Mouse (Mus musculus): ENCODE results near the gene 4933434E20Rik. TPM values are rescaled to one million over a fixed set of nuclear protein-coding genes. Genes with fewer than 3 reads are reported as not detected.

The 4933434E20Rik gene
- 235 and 237 TPM in 2 replicates for polyA plus RNA-seq (2016; fragmentation: Nextera tagmentation; extraction: Ambion mirVana)

GRCm38 (mm10) chr3:90051441-90052350 is at the start of gene 4933434E20Rik:
Gene 4933434E20Rik, plus strand, starts transcription at chr3:90051636.
- no peaks in the 10 kb centered on the region for H3K27me3 ChIP-seq (ENCODE audit: low read depth, poor library complexity, severe bottlenecking)
- H3K27ac ChIP-seq (replicated peaks), result peak within 1 kb of the TSS; percentile 96
- under 1% methylated on average over 43 of the region's 43 CpGs for WGBS
- DNase-seq (ENCODE audit: low spot score), result no peak
- peaks cover 49% of the 10 kb centered on the region for H3K36me3 ChIP-seq
- H3K9me3 ChIP-seq (replicated peaks), result no peaks in the 10 kb centered on the region
- peaks cover 30% of the 10 kb centered on the region for H3K4me1 ChIP-seq
- peak within 1 kb of the TSS; percentile 96 for H3K4me3 ChIP-seq

GRCm38 (mm10) chr3:90004091-90004796 is 47.2 kb upstream of the 4933434E20Rik start:
- peaks cover 95% of the 10 kb centered on the region for H3K36me3 ChIP-seq
- H3K4me3 ChIP-seq, result no peak overlapping the region
- 86% methylated on average over 3 of the region's 3 CpGs for WGBS
- H3K4me1 ChIP-seq, result peaks cover 4% of the 10 kb centered on the region
- H3K9me3 ChIP-seq (replicated peaks), result no peaks in the 10 kb centered on the region
- H3K27me3 ChIP-seq (ENCODE audit: low read depth, poor library complexity, severe bottlenecking), result no peaks in the 10 kb centered on the region
- no peak overlapping the region for H3K27ac ChIP-seq (replicated peaks)
- no peak for DNase-seq (ENCODE audit: low spot score)

- WGBS, result 87% methylated on average over 2 of the region's 2 CpGs
- H3K36me3 ChIP-seq, result peaks cover 100% of the 10 kb centered on the region
These were observed 41.1 kb upstream of the 4933434E20Rik start for GRCm38 (mm10) chr3:90010291-90010690.

GRCm38 (mm10) chr3:90016626-90017025 is 34.8 kb upstream of the 4933434E20Rik start:
- Histone ChIP-seq H3K36me3 (peaks cover 100% of the 10 kb centered on the region), H3K4me3 (no peak overlapping the region)
- 91% methylated on average over 4 of the region's 4 CpGs for WGBS

More at GRCm38 (mm10) chr3:90010291-90010690, 41.1 kb upstream of the 4933434E20Rik start:
- H3K4me3 ChIP-seq, result no peak overlapping the region
- no peak for DNase-seq (ENCODE audit: low spot score)
- H3K4me1 ChIP-seq, result no peaks in the 10 kb centered on the region
- no peaks in the 10 kb centered on the region for H3K9me3 ChIP-seq (replicated peaks)
- H3K27ac ChIP-seq (replicated peaks), result no peak overlapping the region
- no peaks in the 10 kb centered on the region for H3K27me3 ChIP-seq (ENCODE audit: low read depth, poor library complexity, severe bottlenecking)

GRCm38 (mm10) chr3:90034653-90035052 is 16.8 kb upstream of the 4933434E20Rik start:
- no peak overlapping the region for H3K27ac ChIP-seq (replicated peaks)
- 95% methylated on average over 2 of the region's 2 CpGs for WGBS
- H3K36me3 ChIP-seq, result peaks cover 99% of the 10 kb centered on the region
- H3K27me3 ChIP-seq (ENCODE audit: low read depth, poor library complexity, severe bottlenecking), result no peaks in the 10 kb centered on the region
- H3K4me3 ChIP-seq, result no peak overlapping the region
- DNase-seq (ENCODE audit: low spot score), result no peak
- H3K9me3 ChIP-seq (replicated peaks), result no peaks in the 10 kb centered on the region
- H3K4me1 ChIP-seq, result no peaks in the 10 kb centered on the region

More at GRCm38 (mm10) chr3:90016626-90017025, 34.8 kb upstream of the 4933434E20Rik start:
- H3K27me3 ChIP-seq (ENCODE audit: low read depth, poor library complexity, severe bottlenecking), result no peaks in the 10 kb centered on the region
- H3K4me1 ChIP-seq, result no peaks in the 10 kb centered on the region
- H3K27ac ChIP-seq (replicated peaks), result no peak overlapping the region
- H3K9me3 ChIP-seq (replicated peaks), result no peaks in the 10 kb centered on the region
- no peak for DNase-seq (ENCODE audit: low spot score)

- 98% methylated on average over 1 of the region's 1 CpGs for WGBS
- H3K27ac ChIP-seq (replicated peaks), result no peak overlapping the region
- no peaks in the 10 kb centered on the region for H3K27me3 ChIP-seq (ENCODE audit: low read depth, poor library complexity, severe bottlenecking)
- no peak for DNase-seq (ENCODE audit: low spot score)
- peaks cover 99% of the 10 kb centered on the region for H3K36me3 ChIP-seq
- no peaks in the 10 kb centered on the region for H3K4me1 ChIP-seq
- H3K4me3 ChIP-seq, result no peak overlapping the region
- H3K9me3 ChIP-seq (replicated peaks), result no peaks in the 10 kb centered on the region
These were observed 15.2 kb upstream of the 4933434E20Rik start for GRCm38 (mm10) chr3:90036263-90036662.

GRCm38 (mm10) chr3:90049691-90050090 is 1.7 kb upstream of the 4933434E20Rik start:
- H3K9me3 ChIP-seq (replicated peaks), result no peaks in the 10 kb centered on the region
- H3K4me3 ChIP-seq, result no peak overlapping the region
- no peak overlapping the region for H3K27ac ChIP-seq (replicated peaks)
- no peak for DNase-seq (ENCODE audit: low spot score)
- H3K36me3 ChIP-seq, result peaks cover 48% of the 10 kb centered on the region
- H3K27me3 ChIP-seq (ENCODE audit: low read depth, poor library complexity, severe bottlenecking), result no peaks in the 10 kb centered on the region
- WGBS, result 81% methylated on average over 3 of the region's 3 CpGs
- peaks cover 27% of the 10 kb centered on the region for H3K4me1 ChIP-seq

- no peaks in the 10 kb centered on the region for H3K9me3 ChIP-seq (replicated peaks)
- WGBS, result under 1% methylated on average over 80 of the region's 81 CpGs
- H3K36me3 ChIP-seq, result peaks cover 49% of the 10 kb centered on the region
- H3K27me3 ChIP-seq (ENCODE audit: low read depth, poor library complexity, severe bottlenecking), result no peaks in the 10 kb centered on the region
- peak within 1 kb of the TSS; percentile 96 for H3K4me3 ChIP-seq
- H3K27ac ChIP-seq (replicated peaks), result peak within 1 kb of the TSS; percentile 96
- H3K4me1 ChIP-seq, result peaks cover 30% of the 10 kb centered on the region
- DNase-seq (ENCODE audit: low spot score), result peak; percentile 99
These were observed 1.2 kb downstream of the 4933434E20Rik start, which contains the start of gene Ubap2l for GRCm38 (mm10) chr3:90052351-90053241. Gene Ubap2l, minus strand, starts transcription at chr3:90052628.

GRCm38 (mm10) chr3:90061549-90061948 is 10.1 kb downstream of the 4933434E20Rik start:
- H3K27ac ChIP-seq (replicated peaks), result no peak overlapping the region
- no peak overlapping the region for H3K4me3 ChIP-seq
- no peaks in the 10 kb centered on the region for H3K27me3 ChIP-seq (ENCODE audit: low read depth, poor library complexity, severe bottlenecking)
- 0 out of 2 replicates have a peak, but pooled peaks cover 3% of the 10 kb centered on the region for H3K4me1 ChIP-seq
- H3K9me3 ChIP-seq (replicated peaks), result no peaks in the 10 kb centered on the region
- H3K36me3 ChIP-seq, result peaks cover 92% of the 10 kb centered on the region
- WGBS, result 96% methylated on average over 6 of the region's 6 CpGs
- DNase-seq (ENCODE audit: low spot score), result no peak

GRCm38 (mm10) chr3:90062539-90062938 is 11.1 kb downstream of the 4933434E20Rik start:
- Histone ChIP-seq H3K9me3 (replicated peaks) (no peaks in the 10 kb centered on the region), H3K4me1 (0 out of 2 replicates have a peak, but pooled peaks cover 3% of the 10 kb centered on the region), H3K4me3 (no peak overlapping the region), H3K27me3 (ENCODE audit: low read depth, poor library complexity, severe bottlenecking) (no peaks in the 10 kb centered on the region), H3K27ac (replicated peaks) (no peak overlapping the region), H3K36me3 (peaks cover 86% of the 10 kb centered on the region)
- WGBS, result 66% methylated on average over 2 of the region's 2 CpGs
- no peak for DNase-seq (ENCODE audit: low spot score)

GRCm38 (mm10) chr3:90064383-90064782 is 12.9 kb downstream of the 4933434E20Rik start:
- 78% methylated on average over 3 of the region's 3 CpGs for WGBS
- no peak for DNase-seq (ENCODE audit: low spot score)
- no peak overlapping the region for H3K4me3 ChIP-seq
- peaks cover 71% of the 10 kb centered on the region for H3K36me3 ChIP-seq
- H3K27me3 ChIP-seq (ENCODE audit: low read depth, poor library complexity, severe bottlenecking), result no peaks in the 10 kb centered on the region
- 0 out of 2 replicates have a peak, but pooled peaks cover 3% of the 10 kb centered on the region for H3K4me1 ChIP-seq
- no peak overlapping the region for H3K27ac ChIP-seq (replicated peaks)
- no peaks in the 10 kb centered on the region for H3K9me3 ChIP-seq (replicated peaks)

- peaks cover 60% of the 10 kb centered on the region for H3K36me3 ChIP-seq
- 69% methylated on average over 3 of the region's 3 CpGs for WGBS
These were observed 14.1 kb downstream of the 4933434E20Rik start for GRCm38 (mm10) chr3:90065553-90065952.

More at GRCm38 (mm10) chr3:90065553-90065952, 14.1 kb downstream of the 4933434E20Rik start:
- DNase-seq (ENCODE audit: low spot score), result peak; percentile 39
- Histone ChIP-seq H3K4me1 (0 out of 2 replicates have a peak, but pooled peaks cover 3% of the 10 kb centered on the region), H3K9me3 (replicated peaks) (no peaks in the 10 kb centered on the region), H3K27me3 (ENCODE audit: low read depth, poor library complexity, severe bottlenecking) (no peaks in the 10 kb centered on the region), H3K4me3 (no peak overlapping the region), H3K27ac (replicated peaks) (no peak overlapping the region)

All from midbrain, embryonic 10.5 days (tissue).